Mouse (Mus musculus) neural tube, embryonic 11.5 days (tissue): Measurements from ENCODE around the gene Lgals9. TPM values are rescaled to one million over a fixed set of nuclear protein-coding genes. Genes with fewer than 3 reads are reported as not detected.

Experiments
- ATAC-seq: fragments of 200-750 bp; cut with Nextera tagmentation; 2 replicates; pipeline ENCODE4 v1.8.0; 2017; ENCODE audit warnings: moderate number of reproducible peaks, mild to moderate bottlenecking, moderate TSS enrichment, moderate library complexity; ENCODE audit not compliant: insufficient read depth, low FRiP score, low TSS enrichment
- DNase-seq: peaks from one replicate; pipeline ENCODE4 v3.0.0-alpha.2; 2015; ENCODE audit warnings: low spot score
- H3K27ac ChIP-seq: fragments of 300-500 bp; sonication (generic); 2 replicates; pipeline ENCODE4 v1.5.1; 2014; ENCODE audit warnings: low read depth, mild to moderate bottlenecking, low read length
- H3K27me3 ChIP-seq: fragments of 300-500 bp; sonication (generic); 2 replicates; pipeline ENCODE4 v1.6.1; 2014; ENCODE audit warnings: mild to moderate bottlenecking, low read length, mixed read lengths; ENCODE audit not compliant: control insufficient read depth, insufficient read depth
- H3K36me3 ChIP-seq: fragments of 300-500 bp; sonication (generic); 2 replicates; pipeline ENCODE4 v1.6.1; 2014; ENCODE audit warnings: mild to moderate bottlenecking, low read length, moderate library complexity, mixed read lengths; ENCODE audit not compliant: control insufficient read depth, insufficient read depth
- H3K4me1 ChIP-seq: fragments of 300-500 bp; sonication (generic); 2 replicates; pipeline ENCODE4 v1.6.1; 2014; ENCODE audit warnings: low read length, mixed read lengths; ENCODE audit not compliant: control insufficient read depth, insufficient read depth
- H3K4me2 ChIP-seq: fragments of 300-500 bp; sonication (generic); 2 replicates; pipeline ENCODE4 v1.6.1; 2014; ENCODE audit warnings: low read depth, mild to moderate bottlenecking, moderate library complexity
- H3K4me3 ChIP-seq: fragments of 300-500 bp; sonication (generic); 2 replicates; pipeline ENCODE4 v1.5.1; 2014; ENCODE audit warnings: low read depth, low read length
- H3K9ac ChIP-seq: fragments of 300-500 bp; sonication (generic); 2 replicates; pipeline ENCODE4 v1.6.1; 2014; ENCODE audit warnings: mild to moderate bottlenecking, low read length
- H3K9me3 ChIP-seq: fragments of 300-500 bp; sonication (generic); 2 replicates; pipeline ENCODE4 v1.6.1; 2016; ENCODE audit warnings: low read length; ENCODE audit not compliant: control insufficient read depth
- WGBS: fragments of 180-500 bp; shearing (Covaris S2); extraction: QIAGEN DNeasy Blood & Tissue Kit; methylation state at CpG from one replicate; pipeline ENCODE4 v1.1.7; 2014; 5-methylcytosine and 5-hydroxymethylcytosine counted together
- polyA plus RNA-seq: library from polyadenylated mRNA; unstranded; fragments of >200 nt; fragmentation: Nextera tagmentation; extraction: Ambion mirVana; gene quantifications from 2 replicates; pipeline ENCODE4 v1.2.1, GENCODE M21; 2014

Lgals9 gene
- polyA plus RNA-seq, 1 experiment from 2014 or later, result 5.9 TPM

DNA sequence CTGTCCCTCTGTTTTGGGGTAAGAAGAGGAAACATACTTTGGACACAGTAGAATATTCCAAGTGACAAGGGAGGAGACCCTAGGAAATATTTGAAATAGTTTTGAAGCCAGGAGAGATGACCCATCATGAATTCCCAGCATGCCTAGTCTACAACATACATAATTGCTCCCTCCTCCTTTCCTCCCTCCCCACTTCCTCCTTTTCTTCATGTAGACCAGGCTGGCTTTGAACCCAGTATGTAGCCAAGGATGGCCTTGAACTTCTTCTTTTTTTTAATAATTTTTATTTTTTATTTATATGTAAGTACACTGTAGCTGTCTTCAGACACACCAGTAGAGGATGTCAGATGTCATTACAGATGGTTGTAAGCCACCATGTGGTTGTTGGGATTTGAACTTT, 759 bp upstream of the Lgals9 start:
- Histone ChIP-seq H3K36me3 (no peaks in the 10 kb centered on the region), H3K27ac (no peak overlapping the region), H3K4me2 (no peak overlapping the region), H3K4me1 (no peaks in the 10 kb centered on the region), H3K9ac (no peak overlapping the region), H3K4me3 (no peak overlapping the region), H3K9me3 (no peaks in the 10 kb centered on the region), H3K27me3 (no peaks in the 10 kb centered on the region)
- ATAC-seq (no peak), DNase-seq (no peak)

DNA sequence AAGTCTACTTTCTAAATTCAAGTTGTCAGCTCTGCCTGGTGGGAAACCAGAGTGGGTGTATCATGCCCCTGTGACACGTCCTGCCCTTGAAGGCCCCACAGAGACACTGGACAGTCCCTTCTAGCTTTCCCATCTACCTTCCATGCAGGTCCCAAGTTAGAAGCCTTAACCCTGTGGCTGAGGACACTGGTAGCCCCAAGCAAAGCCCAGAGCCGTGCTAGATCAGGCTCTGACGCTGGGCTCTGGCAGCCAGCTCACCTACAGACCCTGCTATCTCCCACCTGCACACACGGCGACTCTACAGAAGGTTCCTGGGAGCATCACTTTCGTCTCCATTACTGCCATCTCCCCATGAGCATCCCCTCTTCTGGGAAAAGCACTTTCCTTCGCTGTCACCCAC, 1.2 kb downstream of the Lgals9 start:
- Histone ChIP-seq H3K36me3 (no peaks in the 10 kb centered on the region), H3K27me3 (no peaks in the 10 kb centered on the region), H3K4me1 (no peaks in the 10 kb centered on the region), H3K4me2 (no peak overlapping the region), H3K4me3 (no peak overlapping the region), H3K9me3 (no peaks in the 10 kb centered on the region), H3K27ac (no peak overlapping the region), H3K9ac (no peak overlapping the region)
- no peak for ATAC-seq
- whole genome bisulfite sequencing, result 85% methylated on average over 7 of the region's 7 CpGs
- DNase-seq, result no peak

DNA sequence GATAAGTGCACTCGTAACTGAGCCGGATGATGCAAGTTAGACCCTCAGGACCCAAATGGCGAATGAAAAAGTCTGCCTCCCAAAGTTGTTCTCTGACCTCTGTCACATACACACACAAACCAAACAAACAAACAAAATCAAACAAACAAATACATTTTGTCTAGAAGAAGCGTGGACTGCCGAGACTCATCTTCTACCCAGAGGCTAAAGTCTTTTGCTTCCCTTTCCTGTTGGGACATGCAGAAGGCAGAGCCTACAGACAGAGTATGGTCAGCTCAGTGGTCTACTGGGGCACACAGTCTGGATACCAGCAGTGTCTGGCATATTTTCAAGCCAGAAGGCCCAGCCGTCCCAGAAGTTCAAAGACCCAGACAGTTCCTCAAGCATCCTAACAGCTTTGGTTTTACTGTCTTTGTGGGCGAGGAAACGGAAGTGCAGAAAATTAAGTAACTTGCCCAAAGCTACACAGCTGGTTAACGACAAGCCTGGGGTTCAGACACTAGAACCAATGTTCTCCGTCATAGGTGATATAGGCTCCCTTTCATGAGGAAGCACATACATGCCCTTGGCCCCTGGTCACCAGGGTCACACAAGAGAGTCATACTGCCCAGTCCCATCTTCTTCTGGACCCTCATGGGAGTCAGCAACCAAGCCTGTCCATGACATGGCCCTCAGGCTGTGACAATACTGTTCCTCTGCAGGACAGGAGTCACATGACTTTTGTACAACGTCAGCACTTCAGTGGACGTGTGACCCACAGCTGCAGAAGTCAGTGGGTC, 2.0 kb downstream of the Lgals9 start:
- Histone ChIP-seq H3K4me2 (no peak overlapping the region), H3K9me3 (no peaks in the 10 kb centered on the region), H3K4me3 (no peak overlapping the region), H3K4me1 (no peaks in the 10 kb centered on the region), H3K27me3 (no peaks in the 10 kb centered on the region), H3K27ac (no peak overlapping the region), H3K9ac (no peak overlapping the region), H3K36me3 (no peaks in the 10 kb centered on the region)
- no peak for DNase-seq
- ATAC-seq, result no peak
- 87% methylated on average over 12 of the region's 12 CpGs for WGBS

DNA sequence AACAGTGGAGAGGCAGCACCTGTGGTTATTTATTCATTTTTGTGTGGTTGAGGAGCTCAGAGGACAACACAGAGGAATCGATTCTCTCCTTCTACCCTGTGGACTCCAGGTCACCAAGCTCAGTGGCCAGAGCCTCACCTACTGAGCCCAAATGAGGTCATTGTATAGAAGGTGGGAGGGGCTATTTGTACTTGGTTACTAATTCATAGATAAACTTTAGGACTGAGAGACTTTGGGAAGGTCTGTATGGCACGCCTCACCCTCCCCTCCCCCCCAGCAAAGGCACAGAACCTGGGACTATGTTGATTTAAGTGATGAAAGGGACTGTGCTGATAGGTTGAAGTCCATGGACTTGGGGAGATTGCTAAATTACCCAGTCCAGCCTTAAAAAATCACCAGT, 2.7 kb downstream of the Lgals9 start:
- WGBS, result 71% methylated on average over 2 of the region's 2 CpGs
- Histone ChIP-seq H3K36me3 (no peaks in the 10 kb centered on the region), H3K4me3 (no peak overlapping the region), H3K27ac (no peak overlapping the region), H3K9me3 (no peaks in the 10 kb centered on the region), H3K4me1 (no peaks in the 10 kb centered on the region), H3K4me2 (no peak overlapping the region), H3K9ac (no peak overlapping the region), H3K27me3 (no peaks in the 10 kb centered on the region)
- no peak for DNase-seq
- no peak for ATAC-seq

DNA sequence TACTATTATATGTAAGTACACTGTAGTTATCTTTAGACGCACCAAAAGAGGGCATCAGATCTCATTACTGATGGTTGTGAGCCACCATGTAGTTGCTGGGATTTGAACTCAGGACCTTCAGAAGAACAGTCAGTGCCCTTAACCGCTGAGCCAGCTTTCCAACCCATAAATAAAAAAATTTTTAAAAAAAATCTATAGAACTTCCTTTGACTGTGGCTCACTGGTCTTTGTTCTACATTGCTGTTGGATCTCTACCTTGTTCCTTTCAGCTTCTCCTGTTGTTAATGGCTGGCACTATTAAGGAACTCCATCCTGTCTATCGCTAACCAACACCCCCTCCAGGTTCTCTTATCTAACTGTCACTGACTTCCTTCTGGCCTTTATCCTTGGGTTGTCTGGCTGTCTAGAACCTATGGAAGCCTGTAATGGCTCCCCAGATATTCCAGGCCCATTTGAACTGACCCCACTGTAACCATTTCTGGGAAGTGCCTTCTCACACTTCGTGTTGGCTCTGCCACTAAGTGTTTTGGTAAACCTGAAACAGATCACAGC, 4.6 kb downstream of the Lgals9 start:
- Histone ChIP-seq H3K27me3 (no peaks in the 10 kb centered on the region), H3K27ac (no peak overlapping the region), H3K4me1 (no peaks in the 10 kb centered on the region), H3K4me2 (no peak overlapping the region), H3K9me3 (no peaks in the 10 kb centered on the region), H3K9ac (no peak overlapping the region), H3K36me3 (no peaks in the 10 kb centered on the region), H3K4me3 (no peak overlapping the region)
- ATAC-seq, result no peak
- DNase-seq, result no peak
- WGBS, result 82% methylated on average over 4 of the region's 4 CpGs

DNA sequence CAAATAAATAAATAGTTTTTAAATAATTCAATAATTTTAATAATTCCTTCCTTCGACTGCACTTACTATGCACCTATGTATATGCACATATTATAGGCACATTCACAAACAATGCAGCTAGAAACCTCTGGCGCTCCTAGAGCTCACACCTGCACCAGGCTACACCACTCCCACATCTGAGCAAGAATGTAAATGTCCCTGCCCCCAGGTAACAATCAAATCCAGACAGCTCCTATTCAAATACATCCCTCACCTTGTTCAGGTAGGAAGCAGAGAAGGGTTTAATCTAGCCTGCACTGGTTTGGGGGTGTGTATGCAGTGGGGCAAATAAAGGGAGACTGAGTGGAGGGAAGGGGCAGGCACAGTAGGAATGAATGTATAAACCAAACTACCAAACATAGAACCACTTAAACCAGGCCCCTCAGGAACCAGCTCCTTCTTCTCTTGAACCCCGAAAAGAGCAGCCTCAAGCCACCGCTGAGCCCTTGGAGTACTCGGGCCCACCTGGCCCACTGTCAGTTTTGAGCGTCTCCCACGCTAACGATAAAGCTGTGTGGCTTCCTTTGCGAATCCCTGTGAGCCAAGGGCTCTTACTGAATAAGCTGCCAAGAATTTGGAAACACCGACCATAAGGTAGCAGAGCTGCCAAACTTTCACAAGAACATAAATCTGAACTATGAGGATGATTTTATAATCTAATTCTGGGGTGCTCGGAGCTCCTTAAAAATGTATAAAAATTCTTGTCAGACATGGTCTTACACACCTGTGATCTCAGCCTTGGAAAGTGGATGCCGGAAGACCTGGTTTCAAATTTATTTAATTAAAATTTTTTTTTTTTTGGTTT, 6.3 kb downstream of the Lgals9 start:
- Histone ChIP-seq H3K9ac (no peak overlapping the region), H3K9me3 (no peaks in the 10 kb centered on the region), H3K4me2 (no peak overlapping the region), H3K36me3 (no peaks in the 10 kb centered on the region), H3K27ac (no peak overlapping the region), H3K4me1 (peaks cover 2% of the 10 kb centered on the region; the same call in 1 of the 2 replicates), H3K4me3 (no peak overlapping the region), H3K27me3 (no peaks in the 10 kb centered on the region)
- ATAC-seq, result no peak
- WGBS, result 85% methylated on average over 12 of the region's 12 CpGs
- DNase-seq, result no peak

DNA sequence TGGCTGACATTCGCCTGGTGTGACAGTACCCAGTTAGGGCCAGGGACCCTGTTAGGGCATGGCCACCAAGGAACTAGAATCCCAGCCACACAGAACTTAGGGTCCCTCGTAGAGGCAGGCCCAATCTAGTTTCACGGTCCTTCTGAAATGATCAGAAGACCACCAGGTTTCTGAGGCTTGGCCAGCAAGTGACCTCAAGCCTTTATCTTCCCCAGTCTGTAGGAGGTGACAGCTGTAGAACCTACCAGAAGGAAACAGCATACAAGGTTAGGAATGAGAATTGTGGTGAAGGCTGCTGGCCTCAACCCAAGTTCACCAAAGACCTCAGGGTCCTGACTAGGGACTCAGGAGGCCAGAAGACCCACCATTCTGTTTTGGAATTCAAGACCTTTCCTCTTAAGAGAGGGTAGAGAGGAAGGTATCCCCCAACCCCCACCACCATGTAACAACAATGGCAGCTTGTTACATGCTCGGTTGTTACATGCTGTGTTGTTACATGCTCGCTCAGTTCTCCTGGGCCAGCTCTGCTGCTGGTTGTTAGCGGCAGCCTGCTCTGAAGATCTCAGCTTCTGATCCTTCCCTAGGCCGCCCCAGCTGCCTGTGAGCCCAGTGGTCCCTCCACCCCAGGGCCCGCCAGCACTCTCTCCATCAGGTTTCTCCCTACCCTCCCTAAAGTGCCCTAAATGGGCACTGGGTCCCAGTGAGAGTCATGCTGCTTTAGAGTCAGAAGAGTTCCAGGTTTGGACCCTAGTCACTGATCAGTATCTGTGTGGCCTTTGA, 7.8 kb downstream of the Lgals9 start:
- Histone ChIP-seq H3K4me3 (no peak overlapping the region), H3K36me3 (no peaks in the 10 kb centered on the region), H3K27ac (no peak overlapping the region), H3K27me3 (no peaks in the 10 kb centered on the region), H3K4me2 (no peak overlapping the region), H3K9me3 (no peaks in the 10 kb centered on the region), H3K4me1 (peaks cover 11% of the 10 kb centered on the region), H3K9ac (no peak overlapping the region)
- no peak for ATAC-seq
- WGBS, result 79% methylated on average over 8 of the region's 8 CpGs
- DNase-seq, result no peak

DNA sequence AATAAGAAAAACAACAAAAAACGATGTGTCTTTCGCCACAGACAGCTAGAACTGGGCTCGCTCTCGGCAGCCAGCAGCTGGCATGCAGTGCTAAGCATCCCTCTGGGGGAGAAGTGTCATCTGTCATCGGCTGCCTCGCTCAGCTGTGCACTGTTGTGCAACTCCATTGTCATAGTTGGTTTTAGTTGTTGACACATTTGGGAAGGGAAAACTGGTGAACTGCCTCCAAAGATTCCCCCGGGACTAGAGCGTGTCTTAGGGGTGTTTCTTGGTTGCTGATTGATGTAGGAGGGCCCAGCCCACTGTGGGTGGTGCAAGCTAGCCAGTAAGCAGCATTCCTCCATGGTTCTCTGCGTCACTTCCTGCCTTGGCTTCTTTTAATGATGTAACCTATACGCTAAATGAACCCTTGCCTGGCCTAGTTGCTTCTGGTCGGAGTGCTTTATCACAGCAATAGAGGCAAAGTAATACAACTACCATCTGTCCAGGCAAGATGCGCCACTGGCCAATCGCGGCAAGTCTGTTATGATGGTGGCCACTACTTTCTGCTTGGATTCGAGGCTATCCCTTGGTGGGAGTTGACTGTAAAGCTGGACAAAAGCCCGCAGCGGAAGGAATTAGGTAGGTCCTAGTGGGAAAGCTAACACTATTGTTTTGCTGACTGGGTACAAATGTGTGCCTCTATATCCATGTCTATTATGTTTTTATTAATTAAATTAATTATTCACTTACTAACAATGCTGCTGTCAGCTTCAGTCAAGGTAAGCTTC, 11.2 kb downstream of the Lgals9 start:
- Histone ChIP-seq H3K9ac (no peak overlapping the region), H3K27me3 (no peaks in the 10 kb centered on the region), H3K27ac (0 out of 2 replicates have a peak overlapping the region, but pooled peaks have one; percentile 6), H3K4me2 (no peak overlapping the region), H3K36me3 (no peaks in the 10 kb centered on the region), H3K4me3 (no peak overlapping the region), H3K9me3 (no peaks in the 10 kb centered on the region), H3K4me1 (peaks cover 11% of the 10 kb centered on the region)
- peak; percentile 53 for DNase-seq
- 64% methylated on average over 17 of the region's 17 CpGs for WGBS
- no peak for ATAC-seq
